ENCODE assay signal across 8 mouse cellular contexts in genomic region chr3:30969104-30969581, GRCm38 (mm10). TPM values are rescaled to one million over a fixed set of nuclear protein-coding genes. Genes with fewer than 3 reads are reported as not detected.
DNase-seq lines count a peak whose midpoint lies in the region; ATAC-seq and TF ChIP-seq lines count a peak whose summit lies in the region.

TSS of gene Phc3 (minus strand) at chr3:30969415.

- peaks cover 18% of the 10 kb centered on the region for H3K36me3 ChIP-seq in embryonic facial prominence, embryonic 13.5 days
- H3K36me3 ChIP-seq in heart, adult 2 months (ENCODE audit: control insufficient read depth, insufficient read depth, low read length) = peaks cover 11% of the 10 kb centered on the region
- H3K36me3 ChIP-seq in limb, embryonic 14.5 days (ENCODE audit: control insufficient read depth, insufficient read depth, low read length) = peaks cover 16% of the 10 kb centered on the region
- peaks cover 13% of the 10 kb centered on the region; the same call in 1 of the 2 replicates for H3K36me3 ChIP-seq in midbrain, postnatal 0 days (ENCODE audit: insufficient read depth, low read length)

- peak; percentile 89 for DNase-seq in 3134 (ENCODE audit: extremely low read depth, insufficient read length, low spot score)
- peak; percentile 92 to 94 for DNase-seq in adrenal gland, postnatal 36 days
- peak; percentile 91 to 93 for DNase-seq in heart, adult 2 months
- peak; percentile 90 to 91 for DNase-seq in kidney, adult 8-10 months
- DNase-seq in limb, embryonic 14.5 days (ENCODE audit: low spot score) = peak; percentile 96
- peak; percentile 97 for DNase-seq in midbrain, postnatal 0 days (ENCODE audit: low spot score)
- DNase-seq in spleen, postnatal 14 days (ENCODE audit: low spot score in 2 of 2) = peak; percentile 77 to 85

- H3K9ac ChIP-seq in embryonic facial prominence, embryonic 13.5 days = peak within 1 kb of the TSS; percentile 95
- peak within 1 kb of the TSS; percentile 93 for H3K9ac ChIP-seq in heart, adult 2 months (ENCODE audit: low read depth, low read length)
- peak within 1 kb of the TSS; percentile 95 for H3K9ac ChIP-seq in limb, embryonic 14.5 days (ENCODE audit: low read depth, low read length, severe bottlenecking)
- peak within 1 kb of the TSS; percentile 94 for H3K9ac ChIP-seq in midbrain, postnatal 0 days (replicated peaks; ENCODE audit: low read length, poor library complexity, severe bottlenecking)

- H3K4me3 ChIP-seq in embryonic facial prominence, embryonic 13.5 days = peak within 1 kb of the TSS; percentile 98
- H3K4me3 ChIP-seq in heart, adult 2 months = peak within 1 kb of the TSS; percentile 96
- H3K4me3 ChIP-seq in limb, embryonic 14.5 days (replicated peaks; ENCODE audit: low read length) = peak within 1 kb of the TSS; percentile 99
- H3K4me3 ChIP-seq in midbrain, postnatal 0 days (ENCODE audit: low read depth, low read length) = peak within 1 kb of the TSS; percentile 77

- peak within 1 kb of the TSS; percentile 66 for H3K4me2 ChIP-seq in embryonic facial prominence, embryonic 13.5 days
- peak within 1 kb of the TSS; percentile 70 for H3K4me2 ChIP-seq in limb, embryonic 14.5 days (replicated peaks; ENCODE audit: low read depth, low read length, severe bottlenecking)
- peak within 1 kb of the TSS; percentile 56 for H3K4me2 ChIP-seq in midbrain, postnatal 0 days (ENCODE audit: low read depth, low read length, poor library complexity, severe bottlenecking)

- TF ChIP-seq CTCF in heart, adult 2 months (IDR thresholded peaks at IDR 0.05) = no peak
- no peak for TF ChIP-seq CTCF in midbrain, postnatal 0 days (IDR thresholded peaks at IDR 0.05)

- intact Hi-C loops in heart, adult 2 months (cut with DNase I) = loop anchor here (2.0 to 10.0 kb wide), 4 partner anchors 26 to 174 kb away; partner anchors contain the start of genes Prkci and Sec62

- peaks cover 7% of the 10 kb centered on the region for H3K79me2 ChIP-seq in heart, adult 2 months (replicated peaks; ENCODE audit: control insufficient read depth, insufficient read depth, low read length)

- no peaks in the 10 kb centered on the region for H3K27me3 ChIP-seq in embryonic facial prominence, embryonic 13.5 days
- no peaks in the 10 kb centered on the region for H3K27me3 ChIP-seq in heart, adult 2 months (ENCODE audit: control insufficient read depth, insufficient read depth, low read length)
- no peaks in the 10 kb centered on the region for H3K27me3 ChIP-seq in limb, embryonic 14.5 days (ENCODE audit: control insufficient read depth, insufficient read depth, low read length)
- H3K27me3 ChIP-seq in midbrain, postnatal 0 days (ENCODE audit: insufficient read depth, low read length) = no peaks in the 10 kb centered on the region

- TF ChIP-seq EP300 in heart, adult 2 months (IDR thresholded peaks at IDR 0.05; ENCODE audit: insufficient read depth, low read depth, low read length) = 0 out of 2 replicates have a peak, but pooled peaks have one; percentile 33

- H3K27ac ChIP-seq in embryonic facial prominence, embryonic 13.5 days = peak within 1 kb of the TSS; percentile 89
- H3K27ac ChIP-seq in heart, adult 2 months = peak within 1 kb of the TSS; percentile 79
- peak within 1 kb of the TSS; percentile 82 for H3K27ac ChIP-seq in limb, embryonic 14.5 days (replicated peaks; ENCODE audit: low read depth, low read length)
- H3K27ac ChIP-seq in midbrain, postnatal 0 days (ENCODE audit: low read depth, low read length) = peak within 1 kb of the TSS; percentile 91

- H3K4me1 ChIP-seq in embryonic facial prominence, embryonic 13.5 days = peaks cover 13% of the 10 kb centered on the region
- peaks cover 6% of the 10 kb centered on the region for H3K4me1 ChIP-seq in heart, adult 2 months (ENCODE audit: control insufficient read depth, insufficient read depth, low read length)
- H3K4me1 ChIP-seq in limb, embryonic 14.5 days (ENCODE audit: control insufficient read depth, insufficient read depth, low read length) = peaks cover 10% of the 10 kb centered on the region
- H3K4me1 ChIP-seq in midbrain, postnatal 0 days (ENCODE audit: insufficient read depth, low read length) = 0 out of 2 replicates have a peak, but pooled peaks cover 4% of the 10 kb centered on the region

- under 1% methylated on average over 29 of the region's 34 CpGs for WGBS in embryonic facial prominence, embryonic 13.5 days
- WGBS in heart, adult 2 months = under 1% methylated on average over 34 of the region's 34 CpGs
- under 1% methylated on average over 28 of the region's 34 CpGs for WGBS in limb, embryonic 14.5 days
- WGBS in midbrain, postnatal 0 days = under 1% methylated on average over 33 of the region's 34 CpGs

- TF ChIP-seq POLR2A in heart, adult 2 months (IDR thresholded peaks at IDR 0.05; ENCODE audit: insufficient read depth, low read depth, low read length) = peak; percentile 90
- 0 out of 2 replicates have a peak, but pooled peaks have one; percentile 38 for TF ChIP-seq POLR2A in limb, embryonic 14.5 days (IDR thresholded peaks at IDR 0.05; ENCODE audit: borderline replicate concordance, extremely low read depth, insufficient read depth, insufficient read length)

- no peaks in the 10 kb centered on the region for H3K9me3 ChIP-seq in embryonic facial prominence, embryonic 13.5 days
- H3K9me3 ChIP-seq in limb, embryonic 14.5 days (ENCODE audit: control insufficient read depth, low read length) = no peaks in the 10 kb centered on the region
- H3K9me3 ChIP-seq in midbrain, postnatal 0 days (ENCODE audit: low read length) = no peaks in the 10 kb centered on the region

- peak; percentile 91 for ATAC-seq in embryonic facial prominence, embryonic 13.5 days (ENCODE audit: insufficient number of reproducible peaks, insufficient read depth, low FRiP score, low TSS enrichment, low read depth)
- peak; percentile 91 for ATAC-seq in limb, embryonic 14.5 days (ENCODE audit: low FRiP score, low read depth)
- ATAC-seq in midbrain, postnatal 0 days (ENCODE audit: low FRiP score) = peak; percentile 90

RNA-seq across cellular contexts. Expression of gene Phc3, which starts in this region (rescaled TPM):
- total RNA-seq in adrenal gland, postnatal 36 days (2021) = 10 to 100 TPM; 31.3 to 35.2 TPM
- 8.1 and 9.4 TPM in 2 replicates for polyA plus RNA-seq in embryonic facial prominence, embryonic 13.5 days (2015; fragmentation: Nextera tagmentation; extraction: Ambion mirVana)
- total RNA-seq in heart, adult 2 months (2021) = 10 to 100 TPM; 14.8 to 17.0 TPM
- 13.4 and 20.6 TPM in 2 replicates for polyA plus RNA-seq in heart, adult 2 months (2012; rRNA removed)
- polyA plus RNA-seq in limb, embryonic 14.5 days (2012; rRNA removed) = 16.9 and 22.3 TPM in 2 replicates
- 7.9 and 8.2 TPM in 2 replicates for polyA plus RNA-seq in limb, embryonic 14.5 days (2014; fragmentation: Nextera tagmentation; extraction: Ambion mirVana)
- 27.0 and 31.5 TPM in 2 replicates for total RNA-seq in midbrain, postnatal 0 days (2014; rRNA removed)
- 5.5 and 6.6 TPM in 2 replicates for polyA plus RNA-seq in midbrain, postnatal 0 days (2015; fragmentation: Nextera tagmentation; extraction: Ambion mirVana)

Comparison
In these comparisons a context has a peak if more than half of its experiments do, and no peak if none do; other contexts are left out.
1. Peak in every context shown above with its lines: DNase-seq, ATAC-seq, H3K4me3 ChIP-seq and H3K27ac ChIP-seq.